Mouse (Mus musculus) olfactory bulb, adult 2 months (tissue): Measurements from ENCODE around the gene H1foo. TPM values are rescaled to one million over a fixed set of nuclear protein-coding genes. Genes with fewer than 3 reads are reported as not detected.

Experiments
- H3K27ac ChIP-seq: fragments of 200-500 bp; 2 replicates; pipeline ENCODE4 v1.5.1; 2012; ENCODE audit warnings: low read depth, low read length; ENCODE audit not compliant: insufficient read depth
- H3K4me1 ChIP-seq: fragments of 200-500 bp; 2 replicates; pipeline ENCODE4 v1.6.1; 2012; ENCODE audit warnings: low read length; ENCODE audit not compliant: control insufficient read depth, insufficient read depth
- H3K4me3 ChIP-seq: fragments of 200-500 bp; 2 replicates; pipeline ENCODE4 v1.5.1; 2012; ENCODE audit warnings: mild to moderate bottlenecking, low read depth, low read length, moderate library complexity; ENCODE audit not compliant: insufficient read depth
- CTCF ChIP-seq: fragments of 200-500 bp; IDR thresholded peaks from 2 replicates; pipeline ENCODE4 v1.5.1; 2012; ENCODE audit warnings: low read depth, mild to moderate bottlenecking, low read length, moderate library complexity; ENCODE audit not compliant: insufficient read depth
- POLR2A ChIP-seq: fragments of 200-500 bp; IDR thresholded peaks from 2 replicates; pipeline ENCODE4 v1.6.1; 2012; ENCODE audit warnings: mild to moderate bottlenecking, low read depth, low read length, moderate library complexity; ENCODE audit not compliant: insufficient read depth
- WGBS: fragments of 180-500 bp; shearing (Covaris S2); methylation state at CpG from one replicate; pipeline ENCODE4 v1.1.7; 2018; 5-methylcytosine and 5-hydroxymethylcytosine counted together
- polyA plus RNA-seq: library from polyadenylated mRNA; stranded (reverse); fragments of >200 nt; gene quantifications from 2 replicates; pipeline ENCODE4 v1.2.4, GENCODE M21; 2012; ENCODE audit warnings: low replicate concordance; ENCODE audit not compliant: missing spikeins, insufficient read depth, insufficient read length

Gene H1foo
- polyA plus RNA-seq, 1 experiment = not detected

- Histone ChIP-seq H3K4me3 (peak overlapping the region; percentile 49), H3K4me1 (peaks cover 59% of the 10 kb centered on the region), H3K27ac (no peak overlapping the region)
- TF ChIP-seq POLR2A (no peak), CTCF (no peak)
- 2% methylated on average over 86 of the region's 86 CpGs for WGBS
These were observed 48.9 kb downstream of the H1foo start for GRCm38 (mm10) chr6:115993463-115994145.

- 2% methylated on average over 83 of the region's 93 CpGs for WGBS
- TF ChIP-seq POLR2A (no peak), CTCF (no peak)
- H3K4me1 ChIP-seq = peaks cover 54% of the 10 kb centered on the region
- H3K27ac ChIP-seq = no peak overlapping the region
- peak overlapping the region; percentile 49 for H3K4me3 ChIP-seq
These were observed 49.6 kb downstream of the H1foo start for GRCm38 (mm10) chr6:115994146-115994876.

DNA sequence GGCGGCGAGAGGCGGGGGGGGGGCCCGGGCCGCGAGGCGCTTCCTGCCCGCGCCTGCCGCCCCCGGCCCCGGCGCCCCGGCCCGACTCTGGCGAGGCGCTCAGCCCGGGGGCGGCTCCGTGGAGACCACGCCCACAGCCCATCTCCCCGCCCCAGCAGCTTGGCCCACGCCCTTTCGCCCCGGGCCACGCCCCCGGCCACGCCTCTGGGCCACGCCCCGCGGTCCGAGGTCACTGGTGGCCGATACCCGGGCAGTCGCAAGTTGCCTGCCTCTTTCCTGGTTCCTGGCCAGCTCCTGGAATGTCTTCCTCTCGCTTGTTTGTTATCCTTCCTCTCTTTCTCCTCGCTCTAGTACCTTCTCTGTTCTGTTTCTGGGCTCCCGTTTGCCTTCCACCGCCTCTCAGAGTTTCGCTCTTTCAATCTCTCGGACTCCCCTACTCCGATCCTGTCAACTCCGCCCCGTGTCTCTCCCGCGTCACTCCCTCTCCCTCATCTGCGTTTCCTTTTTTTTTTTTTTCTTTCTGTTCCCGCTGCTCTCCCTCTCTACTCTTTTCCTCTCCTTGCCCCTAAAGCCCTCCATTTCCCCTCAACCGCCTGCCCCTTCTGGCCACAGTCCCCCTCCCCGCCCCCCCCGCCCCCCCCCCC lies 50.3 kb downstream of the H1foo start, which contains the start of gene Plxnd1:
Gene Plxnd1, minus strand, starts transcription at position 129 of the 644 bp plus-strand sequence.
- 1% methylated on average over 34 of the region's 51 CpGs for WGBS
- Histone ChIP-seq H3K4me1 (peaks cover 47% of the 10 kb centered on the region), H3K4me3 (peak within 1 kb of the TSS; percentile 49), H3K27ac (no peak within 1 kb of the TSS)
- no peak for TF ChIP-seq CTCF
- no peak for TF ChIP-seq POLR2A

DNA sequence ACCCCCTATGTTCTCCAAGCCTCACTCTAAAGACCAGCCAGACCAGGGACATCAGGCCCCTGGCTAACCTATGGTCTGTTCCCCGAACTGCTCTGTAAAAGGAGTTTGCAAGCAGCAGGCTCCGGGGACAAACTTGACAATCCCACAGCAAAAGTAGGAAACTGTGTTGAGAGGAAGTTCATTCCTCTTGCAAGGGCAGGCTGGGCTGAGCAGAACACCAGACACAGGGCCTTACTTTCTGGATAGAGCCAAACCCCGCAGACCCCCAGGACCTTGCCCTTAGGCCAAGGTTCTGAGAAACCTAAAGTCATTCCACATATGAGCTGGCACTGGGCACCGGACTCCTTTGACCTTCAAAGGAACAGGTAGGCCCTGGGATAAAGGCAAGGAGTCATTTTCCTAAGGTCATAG lies 50.8 kb downstream of the H1foo start:
- Histone ChIP-seq H3K27ac (no peak overlapping the region), H3K4me1 (peaks cover 44% of the 10 kb centered on the region), H3K4me3 (no peak overlapping the region)
- 71% methylated on average over 4 of the region's 4 CpGs for WGBS
- no peak for TF ChIP-seq POLR2A
- no peak for TF ChIP-seq CTCF

DNA sequence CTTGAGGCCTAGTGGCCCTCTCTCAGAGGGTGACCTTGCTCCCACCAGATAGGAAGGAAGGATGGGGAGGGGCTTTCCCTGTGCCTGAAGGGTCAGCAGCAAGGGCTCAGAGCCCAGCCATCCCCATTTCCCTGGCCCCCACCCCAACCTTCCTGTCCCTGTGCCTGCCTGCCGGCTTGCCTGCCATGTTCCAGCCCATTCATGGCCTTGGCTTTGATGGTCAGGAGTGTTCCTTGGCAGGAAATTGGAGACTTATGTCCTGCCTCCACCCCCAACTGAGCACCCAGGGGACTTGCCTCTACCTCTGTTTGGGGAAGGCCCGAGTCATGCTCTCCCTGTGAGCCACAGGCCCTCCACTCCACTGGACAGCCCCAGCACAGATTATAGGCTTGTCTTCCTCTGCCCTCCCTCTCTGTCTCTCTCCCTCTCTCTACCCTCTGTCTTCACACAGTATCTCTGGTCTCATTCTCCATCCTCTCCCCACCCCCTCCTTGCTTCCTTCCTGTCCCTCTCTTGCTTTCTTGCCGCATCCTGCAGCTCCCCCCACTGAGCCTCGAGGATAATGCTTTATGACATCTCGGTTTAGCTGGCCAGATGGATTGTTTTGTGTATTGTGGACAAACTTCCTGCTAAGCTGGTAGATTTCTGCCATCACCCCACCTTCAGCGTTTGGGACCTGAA lies 51.6 kb downstream of the H1foo start:
- peaks cover 37% of the 10 kb centered on the region for H3K4me1 ChIP-seq
- TF ChIP-seq POLR2A = no peak
- TF ChIP-seq CTCF = no peak
- H3K27ac ChIP-seq = no peak overlapping the region
- 65% methylated on average over 6 of the region's 6 CpGs for WGBS
- no peak overlapping the region for H3K4me3 ChIP-seq

GRCm38 (mm10) chr6:115997726-115998311 lies 53.1 kb downstream of the H1foo start:
- TF ChIP-seq CTCF = no peak
- H3K4me1 ChIP-seq = peaks cover 26% of the 10 kb centered on the region
- WGBS = 43% methylated on average over 3 of the region's 3 CpGs
- H3K4me3 ChIP-seq = no peak overlapping the region
- H3K27ac ChIP-seq = no peak overlapping the region

GRCm38 (mm10) chr6:115998758-115999157 lies 54.0 kb downstream of the H1foo start:
- Histone ChIP-seq H3K27ac (no peak overlapping the region), H3K4me1 (peaks cover 22% of the 10 kb centered on the region), H3K4me3 (no peak overlapping the region)
- TF ChIP-seq POLR2A (no peak), CTCF (no peak)
- WGBS = 87% methylated on average over 7 of the region's 7 CpGs

DNA sequence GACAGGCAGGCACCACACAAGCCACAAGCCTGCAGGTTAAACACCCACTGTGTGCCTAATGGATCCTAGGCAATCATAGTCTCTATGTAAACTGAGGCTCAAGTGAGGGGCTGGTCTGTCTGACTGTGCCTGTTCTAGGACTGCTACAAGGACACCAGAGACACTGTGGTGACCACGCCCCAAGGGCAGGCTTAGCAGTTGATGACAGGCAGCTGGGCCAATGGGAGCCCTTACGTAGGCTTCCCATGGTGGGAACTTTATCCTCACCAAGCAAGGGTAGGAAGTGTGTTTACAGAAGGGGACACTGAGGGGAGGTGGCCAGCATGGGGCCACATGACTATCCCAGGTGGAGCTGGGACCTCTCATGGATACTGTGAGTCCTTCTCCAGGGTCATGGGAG lies 54.5 kb downstream of the H1foo start:
- WGBS = 95% methylated on average over 2 of the region's 2 CpGs
- H3K27ac ChIP-seq = no peak overlapping the region
- no peak overlapping the region for H3K4me3 ChIP-seq
- no peak for TF ChIP-seq CTCF
- TF ChIP-seq POLR2A = no peak
- H3K4me1 ChIP-seq = peaks cover 17% of the 10 kb centered on the region

Other genes starting within 250 kb of the H1foo start
- gene Tmem40, start 182.5 kb upstream of the H1foo start, polyA plus RNA-seq = not detected in 2 replicates
- gene Cand2, start 170.4 kb upstream of the H1foo start, polyA plus RNA-seq = not detected in 2 replicates
- 886 TPM in 1 of 2 replicates, not detected in the other for gene Rpl32, start 136.2 kb upstream of the H1foo start, polyA plus RNA-seq
- not detected in 2 replicates for gene Efcab12, start 106.5 kb upstream of the H1foo start, polyA plus RNA-seq
- not detected in 2 replicates for gene Mbd4, start 91.6 kb upstream of the H1foo start, polyA plus RNA-seq
- gene Ift122, start 91.5 kb upstream of the H1foo start, polyA plus RNA-seq = not detected in 2 replicates
- not detected in 2 replicates for gene Rho, start 13.2 kb upstream of the H1foo start, polyA plus RNA-seq
- gene Plxnd1, start 50.1 kb downstream of the H1foo start, polyA plus RNA-seq = not detected in 2 replicates
- gene Tmcc1, start 248.5 kb downstream of the H1foo start, polyA plus RNA-seq = not detected in 2 replicates